Mouse (Mus musculus) intestine, embryonic 16.5 days (tissue): ENCODE results near the gene Timm13. TPM values are rescaled to one million over a fixed set of nuclear protein-coding genes. Genes with fewer than 3 reads are reported as not detected.

Experiments
- ATAC-seq: fragments of 200-750 bp; cut with Nextera tagmentation; 2 replicates; pipeline ENCODE4 v1.8.0; 2017; ENCODE audit warnings: moderate TSS enrichment, moderate library complexity
- H3K27ac ChIP-seq: fragments of 300-500 bp; sonication (generic); 2 replicates; pipeline ENCODE4 v1.5.1; 2014; ENCODE audit warnings: mild to moderate bottlenecking, low read length
- H3K27me3 ChIP-seq: fragments of 300-500 bp; sonication (generic); replicated peaks from 2 replicates; pipeline ENCODE4 v1.6.1; 2014; ENCODE audit warnings: low read length, control low read depth, mixed read lengths; ENCODE audit not compliant: control insufficient read depth, insufficient read depth
- H3K36me3 ChIP-seq: fragments of 300-500 bp; sonication (generic); 2 replicates; pipeline ENCODE4 v1.6.1; 2014; ENCODE audit warnings: low read length, control low read depth; ENCODE audit not compliant: control insufficient read depth, insufficient read depth
- H3K4me1 ChIP-seq: fragments of 300-500 bp; sonication (generic); 2 replicates; pipeline ENCODE4 v1.6.1; 2014; ENCODE audit warnings: low read length, control low read depth, mixed read lengths; ENCODE audit not compliant: control insufficient read depth, insufficient read depth
- H3K4me2 ChIP-seq: fragments of 300-500 bp; sonication (generic); 2 replicates; pipeline ENCODE4 v1.6.1; 2014; ENCODE audit warnings: low read depth, low read length, control low read depth
- H3K4me3 ChIP-seq: fragments of 300-500 bp; sonication (generic); 2 replicates; pipeline ENCODE4 v1.5.1; 2014; ENCODE audit warnings: mild to moderate bottlenecking, low read length
- H3K9ac ChIP-seq: fragments of 300-500 bp; sonication (generic); 2 replicates; pipeline ENCODE4 v1.6.1; 2014; ENCODE audit warnings: low read depth, low read length
- H3K9me3 ChIP-seq: fragments of 300-500 bp; sonication (generic); 2 replicates; pipeline ENCODE4 v1.6.1; 2016; ENCODE audit warnings: low read length, control low read depth; ENCODE audit not compliant: control insufficient read depth
- WGBS: fragments of 180-500 bp; shearing (Covaris S2); extraction: QIAGEN DNeasy Blood & Tissue Kit; methylation state at CpG from one replicate; pipeline ENCODE4 v1.1.7; 2014; 5-methylcytosine and 5-hydroxymethylcytosine counted together
- polyA plus RNA-seq: library from polyadenylated mRNA; unstranded; fragments of >200 nt; fragmentation: Nextera tagmentation; extraction: Ambion mirVana; gene quantifications from 2 replicates; pipeline ENCODE4 v1.2.1, GENCODE M21; 2015

Timm13 gene
- polyA plus RNA-seq, 1 experiment from 2014 or later, result 410 TPM

- H3K9me3 ChIP-seq, result no peaks in the 10 kb centered on the region
- peak; percentile 82 for ATAC-seq
- peak within 1 kb of the TSS; percentile 97 for H3K27ac ChIP-seq
- peak within 1 kb of the TSS; percentile 90 for H3K4me2 ChIP-seq
- H3K4me1 ChIP-seq, result peaks cover 36% of the 10 kb centered on the region
- WGBS, result under 1% methylated on average over 56 of the region's 56 CpGs
- peak within 1 kb of the TSS; percentile 68 for H3K4me3 ChIP-seq
- H3K9ac ChIP-seq, result peak within 1 kb of the TSS; percentile 75
- no peaks in the 10 kb centered on the region; the same call in 1 of the 2 replicates for H3K36me3 ChIP-seq
- 0 out of 2 replicates have a peak, but pooled peaks cover 3% of the 10 kb centered on the region for H3K27me3 ChIP-seq
Measured at GRCm38 (mm10) chr10:80929299-80930226, 28.8 kb upstream of the Timm13 start, which contains the start of gene Gadd45b. TSS of gene Gadd45b (plus strand) at chr10:80930073.

GRCm38 (mm10) chr10:80928586-80929298 lies 28.0 kb upstream of the Timm13 start:
- WGBS, result under 1% methylated on average over 47 of the region's 48 CpGs
- H3K27ac ChIP-seq, result peak overlapping the region; percentile 97
- no peaks in the 10 kb centered on the region; the same call in 1 of the 2 replicates for H3K36me3 ChIP-seq
- H3K27me3 ChIP-seq, result 0 out of 2 replicates have a peak, but pooled peaks cover 3% of the 10 kb centered on the region
- peak; percentile 66 for ATAC-seq
- peak overlapping the region; percentile 75 for H3K9ac ChIP-seq
- no peaks in the 10 kb centered on the region for H3K9me3 ChIP-seq
- H3K4me3 ChIP-seq, result peak overlapping the region; percentile 50
- H3K4me1 ChIP-seq, result peaks cover 34% of the 10 kb centered on the region
- H3K4me2 ChIP-seq, result peak overlapping the region; percentile 86

- Histone ChIP-seq H3K27me3 (no peaks in the 10 kb centered on the region), H3K36me3 (no peaks in the 10 kb centered on the region), H3K9me3 (no peaks in the 10 kb centered on the region), H3K4me1 (peaks cover 8% of the 10 kb centered on the region), H3K4me3 (no peak overlapping the region), H3K4me2 (no peak overlapping the region), H3K27ac (no peak overlapping the region), H3K9ac (no peak overlapping the region)
- WGBS, result 44% methylated on average over 3 of the region's 3 CpGs
- no peak for ATAC-seq
Measured at GRCm38 (mm10) chr10:80925472-80925871, 24.7 kb upstream of the Timm13 start.

GRCm38 (mm10) chr10:80921923-80922322 lies 21.2 kb upstream of the Timm13 start:
- peak overlapping the region; percentile 60 for H3K9ac ChIP-seq
- H3K4me1 ChIP-seq, result peaks cover 11% of the 10 kb centered on the region; the same call in 1 of the 2 replicates
- 0 out of 2 replicates have a peak, but pooled peaks have one; percentile 27 for ATAC-seq
- whole genome bisulfite sequencing, result 9% methylated on average over 16 of the region's 16 CpGs
- H3K4me2 ChIP-seq, result peak overlapping the region; percentile 55
- H3K27ac ChIP-seq, result peak overlapping the region; percentile 19; the same call in 1 of the 2 replicates
- no peaks in the 10 kb centered on the region for H3K27me3 ChIP-seq
- peak overlapping the region; percentile 38 for H3K4me3 ChIP-seq
- H3K36me3 ChIP-seq, result no peaks in the 10 kb centered on the region
- no peaks in the 10 kb centered on the region for H3K9me3 ChIP-seq

GRCm38 (mm10) chr10:80917779-80918434 lies 17.1 kb upstream of the Timm13 start, which contains the start of gene Lmnb2:
TSS of gene Lmnb2 (minus strand) at chr10:80918245.
- under 1% methylated on average over 61 of the region's 61 CpGs for WGBS
- Histone ChIP-seq H3K27ac (peak within 1 kb of the TSS; percentile 84), H3K9me3 (no peaks in the 10 kb centered on the region), H3K4me3 (peak within 1 kb of the TSS; percentile 94), H3K9ac (peak within 1 kb of the TSS; percentile 95), H3K4me1 (peaks cover 37% of the 10 kb centered on the region), H3K36me3 (0 out of 2 replicates have a peak, but pooled peaks cover under 1% of the 10 kb centered on the region), H3K4me2 (peak within 1 kb of the TSS; percentile 97), H3K27me3 (no peaks in the 10 kb centered on the region)
- ATAC-seq, result peak; percentile 57

GRCm38 (mm10) chr10:80917336-80917778 lies 16.6 kb upstream of the Timm13 start:
- peak overlapping the region; percentile 94 for H3K4me3 ChIP-seq
- peak overlapping the region; percentile 95 for H3K9ac ChIP-seq
- WGBS, result under 1% methylated on average over 15 of the region's 15 CpGs
- peaks cover 37% of the 10 kb centered on the region for H3K4me1 ChIP-seq
- peak overlapping the region; percentile 97 for H3K4me2 ChIP-seq
- no peaks in the 10 kb centered on the region for H3K27me3 ChIP-seq
- H3K9me3 ChIP-seq, result no peaks in the 10 kb centered on the region
- ATAC-seq, result peak; percentile 60
- H3K27ac ChIP-seq, result peak overlapping the region; percentile 84
- H3K36me3 ChIP-seq, result 0 out of 2 replicates have a peak, but pooled peaks cover 5% of the 10 kb centered on the region

- no peak for ATAC-seq
- WGBS, result 85% methylated on average over 4 of the region's 4 CpGs
- no peak overlapping the region for H3K4me3 ChIP-seq
- H3K27me3 ChIP-seq, result no peaks in the 10 kb centered on the region
- H3K27ac ChIP-seq, result no peak overlapping the region
- 0 out of 2 replicates have a peak, but pooled peaks cover 5% of the 10 kb centered on the region for H3K36me3 ChIP-seq
- H3K9me3 ChIP-seq, result no peaks in the 10 kb centered on the region
- no peak overlapping the region for H3K4me2 ChIP-seq
- peaks cover 31% of the 10 kb centered on the region for H3K4me1 ChIP-seq
- no peak overlapping the region for H3K9ac ChIP-seq
Measured at GRCm38 (mm10) chr10:80915736-80916135, 15.0 kb upstream of the Timm13 start.

GRCm38 (mm10) chr10:80915260-80915659 lies 14.5 kb upstream of the Timm13 start:
- no peak overlapping the region for H3K27ac ChIP-seq

More at GRCm38 (mm10) chr10:80915260-80915659, 14.5 kb upstream of the Timm13 start:
- ATAC-seq, result no peak
- Histone ChIP-seq H3K4me3 (no peak overlapping the region), H3K27me3 (no peaks in the 10 kb centered on the region), H3K4me2 (no peak overlapping the region), H3K36me3 (0 out of 2 replicates have a peak, but pooled peaks cover 5% of the 10 kb centered on the region), H3K9me3 (no peaks in the 10 kb centered on the region), H3K9ac (no peak overlapping the region), H3K4me1 (peaks cover 31% of the 10 kb centered on the region)
- 73% methylated on average over 2 of the region's 2 CpGs for WGBS
